Mouse (Mus musculus) adrenal gland, adult 18-20 months (tissue): Measurements from ENCODE around the gene Gm37240. TPM values are rescaled to one million over a fixed set of nuclear protein-coding genes. Genes with fewer than 3 reads are reported as not detected.
A peak's percentile ranks its signal among the peaks of the same experiment; 100 is the strongest.

Source experiments
- DNase-seq, 2 experiments: peaks; one replicate each; pipeline ENCODE4 v3.0.0; 2021 to 2022; ENCODE audit warnings: low spot score in 2 of 2
- total RNA-seq, 2 experiments: library from RNA; stranded (reverse); gene quantifications; 1 replicate in 1 of 2; 2 replicates in 1 of 2; pipeline ENCODE4 v1.2.3; 2021

Gene Gm37240
- total RNA-seq, 2 experiments from 2014 or later, result 5.7 to 7.9 TPM

DNA sequence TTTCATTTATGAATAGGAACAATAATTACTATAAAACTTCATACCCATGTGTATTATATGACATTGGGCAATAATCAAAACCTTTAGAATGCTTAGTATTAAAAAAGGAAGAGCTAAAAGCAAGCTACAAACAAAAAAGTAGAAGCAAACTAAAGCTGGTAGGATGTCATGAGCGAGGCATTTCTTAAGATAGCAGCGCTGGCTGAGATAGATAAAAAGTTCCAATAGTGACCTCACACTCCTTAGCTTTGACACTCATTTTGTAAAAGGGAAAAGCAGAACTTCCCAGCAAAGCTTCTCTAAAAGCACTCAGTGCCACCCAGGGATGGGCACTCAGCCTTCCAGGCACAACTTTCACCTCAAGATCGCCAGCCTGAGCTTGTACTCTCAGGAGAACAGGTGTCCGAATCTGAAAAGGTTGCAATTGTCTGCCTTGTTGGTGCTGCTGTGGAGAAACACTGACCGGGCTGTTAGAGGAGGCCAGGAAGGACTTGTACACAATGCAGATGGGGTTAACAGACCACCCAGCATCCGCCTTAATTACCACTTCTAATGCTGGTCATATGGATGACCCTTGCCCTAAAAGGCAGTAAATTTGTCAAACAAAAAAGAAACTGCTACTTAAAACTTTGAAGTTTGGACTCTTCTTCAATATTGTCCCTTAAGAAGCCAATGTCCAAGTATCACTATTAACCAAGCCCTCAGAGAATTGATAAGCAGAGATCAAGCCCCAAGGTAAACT is 1374.4 kb downstream of the Gm37240 start:
- no peak for DNase-seq

GRCm38 (mm10) chr3:84505193-84505592 is 1382.1 kb downstream of the Gm37240 start:
- no peak for DNase-seq

DNA sequence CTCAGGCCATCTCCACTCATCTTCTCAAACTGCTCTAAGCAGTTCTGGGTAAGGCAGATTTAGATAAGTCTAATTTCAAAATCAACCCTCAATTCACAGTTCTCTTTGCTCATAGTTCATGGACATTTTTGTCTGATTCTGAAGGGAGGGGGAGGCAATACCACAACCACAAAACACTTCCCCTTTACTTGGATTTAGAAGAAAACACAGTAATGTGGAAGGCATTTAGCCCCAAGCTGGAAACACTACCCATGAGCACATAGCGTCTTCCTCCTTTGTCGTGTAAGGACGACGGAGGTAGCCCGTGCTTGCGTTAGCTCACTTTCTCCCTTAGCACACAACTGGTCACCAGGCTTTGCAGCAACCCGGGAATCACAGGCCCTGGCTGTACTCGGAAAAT is 1383.0 kb downstream of the Gm37240 start:
- no peak for DNase-seq

DNA sequence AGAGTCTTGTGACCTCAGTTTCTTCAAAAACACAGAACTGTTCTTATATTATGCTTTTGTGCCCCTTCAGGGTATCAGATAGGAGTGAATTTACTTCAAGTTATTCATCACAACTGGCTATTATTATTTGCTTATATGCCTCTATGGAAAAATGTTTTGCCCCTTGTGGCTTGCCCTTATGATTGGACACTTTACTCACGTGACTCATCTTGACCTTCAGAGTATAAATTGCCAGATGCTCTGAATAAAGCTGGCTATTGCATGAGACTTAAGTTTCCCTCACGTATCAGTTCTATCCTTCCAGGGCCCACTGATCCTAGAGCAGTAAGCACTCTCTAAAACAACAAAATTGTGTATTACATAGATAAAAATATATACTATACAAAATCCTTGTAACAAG is 1385.2 kb downstream of the Gm37240 start:
- no peak for DNase-seq

DNA sequence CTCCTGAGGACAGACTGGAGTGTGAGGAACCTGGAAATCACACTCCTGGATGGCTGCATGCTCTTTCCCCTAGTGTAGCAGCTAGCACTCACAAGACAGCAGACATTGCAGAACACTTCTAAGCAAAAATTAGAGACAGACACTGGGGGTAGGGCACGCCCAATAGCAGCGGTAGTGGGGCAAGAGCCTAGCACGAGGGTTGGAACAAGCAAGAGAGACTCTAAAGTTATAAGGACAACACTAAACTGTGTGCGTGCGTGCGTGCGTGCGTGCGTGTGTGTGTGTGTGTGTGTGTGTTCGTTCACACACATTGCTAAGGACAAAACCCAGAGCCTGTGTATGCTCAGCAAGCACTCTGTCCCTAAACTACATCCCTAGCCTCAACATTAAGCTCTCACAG is 1386.8 kb downstream of the Gm37240 start:
- DNase-seq, result no peak

DNA sequence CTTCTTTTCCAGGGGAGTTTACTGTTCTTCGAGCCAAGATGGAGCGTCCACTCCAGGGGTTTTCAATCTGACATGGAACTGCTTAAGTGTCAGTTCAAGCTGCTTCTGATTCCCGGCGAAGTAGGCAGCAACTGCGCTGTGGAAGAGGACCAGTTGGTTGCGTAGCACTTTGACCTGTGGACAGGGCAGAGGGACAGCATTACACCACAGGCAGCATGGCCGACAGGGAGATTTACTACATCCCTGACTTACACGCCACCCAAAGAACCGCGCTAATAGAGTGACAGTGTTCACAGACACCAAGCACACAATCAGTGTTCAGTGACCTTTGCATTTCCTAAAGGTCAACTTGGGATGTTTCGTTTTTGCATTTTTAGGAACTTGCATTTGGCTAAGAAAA is 1389.6 kb downstream of the Gm37240 start:
- no peak for DNase-seq

GRCm38 (mm10) chr3:84492657-84493056 is 1394.7 kb downstream of the Gm37240 start:
- no peak for DNase-seq

- DNase-seq, result no peak
These were observed 1395.2 kb downstream of the Gm37240 start for GRCm38 (mm10) chr3:84492148-84492547.

GRCm38 (mm10) chr3:84488716-84489115 is 1398.6 kb downstream of the Gm37240 start:
- no peak for DNase-seq

GRCm38 (mm10) chr3:84484891-84485290 is 1402.4 kb downstream of the Gm37240 start:
- DNase-seq, result no peak

GRCm38 (mm10) chr3:84484333-84484732 is 1403.0 kb downstream of the Gm37240 start:
- no peak for DNase-seq

- DNase-seq, result peak in 1 of 2 experiments; percentile 38
These were observed 1405.2 kb downstream of the Gm37240 start for GRCm38 (mm10) chr3:84482121-84482520.

DNA sequence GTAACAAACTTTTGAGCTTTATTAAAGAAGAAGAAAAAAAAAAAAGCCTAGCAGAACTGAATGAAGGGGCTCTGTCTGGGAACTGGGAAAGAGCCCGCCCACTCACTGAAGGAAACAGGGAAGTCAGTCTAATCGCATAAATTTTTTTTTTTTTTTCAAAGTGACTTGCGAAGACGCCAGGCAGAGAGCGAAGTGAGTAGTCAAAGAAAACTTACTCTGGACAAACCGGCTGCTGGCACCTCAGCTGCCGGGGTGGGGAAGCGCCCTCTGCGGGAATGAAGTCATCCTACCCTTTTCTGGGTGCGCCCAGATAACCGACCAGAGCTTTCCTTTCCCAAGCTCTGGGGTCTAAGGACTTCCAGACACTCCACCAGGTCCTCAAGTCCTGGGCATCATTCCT is 1406.2 kb downstream of the Gm37240 start:
- peak in 1 of 2 experiments; percentile 30 for DNase-seq

- DNase-seq, result peak; percentile 47 to 61
These were observed 1407.1 kb downstream of the Gm37240 start, which contains the start of gene Fhdc1 for GRCm38 (mm10) chr3:84480006-84480897. Fhdc1 (minus strand) TSS chr3:84480429.

- peak; percentile 56 to 58 for DNase-seq
These were observed 1407.9 kb downstream of the Gm37240 start for GRCm38 (mm10) chr3:84479293-84480005.

GRCm38 (mm10) chr3:84478896-84479292 is 1408.4 kb downstream of the Gm37240 start:
- no peak for DNase-seq

- DNase-seq, result no peak
These were observed 1409.1 kb downstream of the Gm37240 start for GRCm38 (mm10) chr3:84478195-84478594.

DNA sequence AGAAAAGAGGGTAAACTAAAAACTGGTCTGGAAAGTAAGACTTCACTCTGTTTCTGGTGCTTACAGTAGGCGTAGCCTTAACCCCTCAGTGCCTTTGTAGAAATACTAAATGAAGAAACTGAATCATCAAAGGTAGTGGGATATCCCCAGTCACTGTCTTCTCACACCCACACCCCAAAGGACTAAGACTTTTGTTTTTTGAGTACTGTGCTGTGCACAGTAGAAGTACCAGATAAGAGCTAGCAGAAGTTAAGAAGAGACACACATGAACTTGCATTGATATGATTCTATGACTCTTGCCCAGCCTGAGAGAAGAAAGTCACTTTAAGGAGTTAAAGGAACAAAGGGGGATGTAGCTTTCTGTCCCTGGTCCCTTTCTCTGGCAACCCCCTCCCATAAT is 1409.8 kb downstream of the Gm37240 start:
- DNase-seq, result no peak

- DNase-seq, result no peak
These were observed 1412.1 kb downstream of the Gm37240 start for GRCm38 (mm10) chr3:84474981-84475775.

DNA sequence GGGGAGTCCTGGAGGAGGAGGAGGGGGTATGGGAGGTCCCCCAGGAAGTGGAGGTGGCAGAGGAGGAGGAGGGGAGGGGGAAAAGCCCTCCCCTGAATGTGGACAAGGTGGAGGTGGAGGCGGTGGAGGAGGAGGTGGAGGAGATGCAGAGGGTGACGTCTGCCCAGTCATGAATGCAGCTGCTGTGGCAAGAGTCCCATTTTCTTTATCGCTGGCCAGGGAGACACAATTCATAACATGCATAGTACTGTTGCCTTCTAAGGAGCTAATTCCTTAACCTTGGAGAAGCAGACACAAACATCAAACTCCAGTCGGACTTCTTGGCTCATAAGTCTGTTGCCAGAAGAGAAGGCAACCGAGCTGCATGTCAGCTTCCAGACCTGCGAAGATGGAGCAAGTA is 1412.9 kb downstream of the Gm37240 start:
- DNase-seq, result no peak

DNA sequence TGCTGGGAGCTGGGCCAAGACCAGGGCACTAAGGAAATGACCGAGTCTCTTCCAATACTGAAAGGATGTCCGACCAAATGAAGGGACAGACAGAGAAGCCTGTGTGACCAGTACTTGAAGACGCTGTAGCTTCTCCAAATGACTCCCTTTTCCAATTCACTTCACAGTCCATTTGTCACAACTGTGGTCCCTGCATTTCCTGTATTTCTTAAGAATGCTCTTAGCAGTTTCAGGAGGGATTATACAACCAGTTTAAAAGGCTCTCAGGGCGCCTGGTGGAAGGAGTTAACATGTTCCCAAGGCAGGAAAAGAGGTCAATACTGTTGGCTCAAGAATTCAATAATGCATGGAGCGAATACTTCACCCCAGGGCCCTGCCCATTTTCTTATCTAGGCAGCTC is 1414.4 kb downstream of the Gm37240 start:
- no peak for DNase-seq
